Mouse (Mus musculus): ENCODE measurements around the gene Srsf1. TPM values are rescaled to one million over a fixed set of nuclear protein-coding genes. Genes with fewer than 3 reads are reported as not detected.

Srsf1 gene
- 340 and 357 TPM in 2 replicates for polyA plus RNA-seq (2015; fragmentation: Nextera tagmentation; extraction: Ambion mirVana)

DNA sequence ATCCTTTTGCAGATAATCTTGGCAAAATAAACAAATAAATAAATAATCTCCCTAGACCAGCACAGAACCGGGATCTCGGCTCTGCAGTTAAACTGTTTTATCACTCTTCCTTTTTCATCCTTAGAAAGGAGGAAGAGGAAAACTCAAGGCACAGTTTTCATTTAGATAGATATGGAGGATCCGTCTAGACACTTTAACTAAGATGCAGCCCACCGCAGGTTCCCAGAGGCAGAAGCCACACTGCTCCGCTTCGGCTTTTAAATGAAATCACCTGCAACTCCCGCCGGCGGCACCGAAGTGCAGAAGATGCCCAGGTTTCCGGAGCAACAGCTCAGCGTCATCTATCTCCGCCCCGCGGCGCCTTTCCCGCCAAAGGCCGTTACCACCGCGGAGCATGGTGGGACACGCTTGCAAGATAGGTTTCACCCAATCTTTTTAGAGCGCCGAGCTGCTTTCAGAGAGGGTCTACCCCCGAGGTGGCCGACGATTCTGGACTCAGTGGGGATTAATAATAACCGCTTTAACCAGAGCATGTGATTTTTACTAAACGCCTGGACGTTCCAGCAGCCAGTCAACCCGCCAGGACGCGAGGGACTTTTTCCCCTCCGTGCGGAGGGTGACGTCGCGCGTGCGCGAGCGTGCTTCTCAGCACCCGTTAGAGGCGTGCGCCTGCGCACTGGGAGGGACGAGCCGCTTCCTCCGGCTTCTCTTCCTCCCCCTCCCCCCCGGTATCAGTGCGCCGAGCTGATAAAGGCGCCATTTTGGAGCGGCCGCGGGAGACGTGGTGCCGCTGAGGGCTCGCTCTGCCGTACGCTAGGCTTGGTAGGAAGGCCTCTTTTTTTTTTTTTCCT is at the start of gene Srsf1:
TSS of gene Srsf1 (plus strand) at position 430 of the 851 bp plus-strand sequence.
- Histone ChIP-seq H3K4me2 (replicated peaks) (peak within 1 kb of the TSS; percentile 87), H3K36me3 (peaks cover 27% of the 10 kb centered on the region), H3K4me1 (peaks cover 28% of the 10 kb centered on the region), H3K27ac (peak within 1 kb of the TSS; percentile 100), H3K9me3 (no peaks in the 10 kb centered on the region), H3K9ac (peak within 1 kb of the TSS; percentile 100), H3K4me3 (peak within 1 kb of the TSS; percentile 98), H3K27me3 (no peaks in the 10 kb centered on the region)
- ATAC-seq (ENCODE audit: low FRiP score, low read depth): peak; percentile 95
- under 1% methylated on average over 60 of the region's 60 CpGs for WGBS

DNA sequence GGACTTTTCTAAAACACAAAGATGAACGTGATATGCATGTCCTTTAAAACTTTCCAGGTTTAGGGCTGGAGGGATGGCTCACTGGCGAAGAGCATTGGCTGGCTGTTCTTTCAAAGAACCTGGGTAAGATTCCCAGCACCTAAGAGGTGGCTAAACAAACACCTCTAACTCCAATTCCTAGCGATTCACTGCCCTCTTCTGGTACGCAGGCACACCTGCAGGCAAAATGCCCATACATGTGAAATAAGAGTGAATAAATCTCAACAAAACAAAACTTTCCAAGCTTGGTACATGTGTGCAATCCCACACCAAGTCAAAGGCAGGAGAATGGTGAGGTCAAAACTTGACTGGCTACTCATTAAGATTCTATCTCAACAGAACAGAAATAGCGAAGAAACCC is 47.4 kb upstream of the Srsf1 start:
- Histone ChIP-seq H3K27ac (no peak overlapping the region), H3K9me3 (no peaks in the 10 kb centered on the region), H3K27me3 (no peaks in the 10 kb centered on the region), H3K4me3 (no peak overlapping the region), H3K4me2 (replicated peaks) (no peak overlapping the region), H3K36me3 (peaks cover 4% of the 10 kb centered on the region), H3K9ac (no peak overlapping the region), H3K4me1 (no peaks in the 10 kb centered on the region)
- ATAC-seq (ENCODE audit: low FRiP score, low read depth): no peak
- 93% methylated on average over 5 of the region's 5 CpGs for WGBS

DNA sequence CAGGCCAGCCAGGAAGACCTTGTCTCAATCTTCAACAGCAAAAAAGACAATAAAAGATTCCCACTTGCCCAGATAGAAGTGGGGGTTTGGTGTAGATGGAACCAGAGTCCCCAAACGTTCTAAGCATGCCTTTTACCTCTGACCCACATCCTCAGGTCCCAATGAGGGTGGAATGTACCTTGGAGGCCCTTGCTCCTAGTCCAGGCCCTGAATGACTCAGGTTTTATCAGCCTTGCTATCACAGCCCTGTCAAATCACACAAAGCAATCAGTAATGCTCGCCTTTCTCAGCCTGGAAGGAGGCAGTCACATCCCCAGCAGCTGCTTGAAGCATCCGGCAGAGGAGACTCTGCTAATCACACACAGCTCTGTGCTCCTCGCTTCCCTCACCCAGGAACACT is 44.4 kb upstream of the Srsf1 start:
- no peaks in the 10 kb centered on the region for H3K9me3 ChIP-seq
- H3K4me2 ChIP-seq (replicated peaks): no peak overlapping the region
- H3K27me3 ChIP-seq: no peaks in the 10 kb centered on the region
- no peak overlapping the region for H3K9ac ChIP-seq
- peaks cover 4% of the 10 kb centered on the region for H3K36me3 ChIP-seq
- H3K4me1 ChIP-seq: no peaks in the 10 kb centered on the region
- no peak for ATAC-seq (ENCODE audit: low FRiP score, low read depth)
- H3K27ac ChIP-seq: no peak overlapping the region
- 59% methylated on average over 4 of the region's 4 CpGs for WGBS
- H3K4me3 ChIP-seq: no peak overlapping the region

DNA sequence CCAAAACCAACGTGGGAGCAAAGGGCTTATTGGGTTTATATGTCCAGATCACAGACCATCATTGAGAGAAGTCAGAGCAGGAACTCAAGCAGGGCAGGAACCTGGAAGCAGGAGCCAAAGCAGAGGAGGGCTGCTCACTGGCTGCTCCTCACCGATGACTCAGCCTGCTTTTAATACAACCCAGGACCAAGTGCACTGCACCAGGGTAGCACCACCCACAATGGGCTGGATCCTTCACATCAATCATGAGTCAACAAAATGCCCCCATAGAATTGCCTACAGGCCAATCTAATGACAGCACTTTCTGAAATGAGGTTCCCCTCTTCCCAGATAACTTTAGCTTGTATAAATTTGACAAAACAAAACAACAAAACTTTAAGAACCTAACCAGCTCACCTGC is 43.0 kb upstream of the Srsf1 start:
- H3K9ac ChIP-seq: no peak overlapping the region
- no peaks in the 10 kb centered on the region for H3K9me3 ChIP-seq
- H3K27ac ChIP-seq: no peak overlapping the region
- H3K4me1 ChIP-seq: no peaks in the 10 kb centered on the region; the same call in 1 of the 2 replicates
- H3K4me2 ChIP-seq (replicated peaks): no peak overlapping the region
- H3K4me3 ChIP-seq: no peak overlapping the region
- H3K27me3 ChIP-seq: no peaks in the 10 kb centered on the region
- WGBS: 46% methylated on average over 2 of the region's 2 CpGs
- peaks cover 4% of the 10 kb centered on the region for H3K36me3 ChIP-seq
- no peak for ATAC-seq (ENCODE audit: low FRiP score, low read depth)

- Histone ChIP-seq H3K9me3 (no peaks in the 10 kb centered on the region), H3K27ac (no peak overlapping the region), H3K4me3 (no peak overlapping the region), H3K4me2 (replicated peaks) (no peak overlapping the region), H3K9ac (no peak overlapping the region), H3K27me3 (peaks cover 8% of the 10 kb centered on the region; the same call in 1 of the 2 replicates), H3K4me1 (peaks cover 16% of the 10 kb centered on the region), H3K36me3 (no peaks in the 10 kb centered on the region)
- ATAC-seq (ENCODE audit: low FRiP score, low read depth): no peak
- WGBS: 42% methylated on average over 1 of the region's 1 CpGs
Measured at GRCm38 (mm10) chr11:88008641-88009040, 38.5 kb upstream of the Srsf1 start.

DNA sequence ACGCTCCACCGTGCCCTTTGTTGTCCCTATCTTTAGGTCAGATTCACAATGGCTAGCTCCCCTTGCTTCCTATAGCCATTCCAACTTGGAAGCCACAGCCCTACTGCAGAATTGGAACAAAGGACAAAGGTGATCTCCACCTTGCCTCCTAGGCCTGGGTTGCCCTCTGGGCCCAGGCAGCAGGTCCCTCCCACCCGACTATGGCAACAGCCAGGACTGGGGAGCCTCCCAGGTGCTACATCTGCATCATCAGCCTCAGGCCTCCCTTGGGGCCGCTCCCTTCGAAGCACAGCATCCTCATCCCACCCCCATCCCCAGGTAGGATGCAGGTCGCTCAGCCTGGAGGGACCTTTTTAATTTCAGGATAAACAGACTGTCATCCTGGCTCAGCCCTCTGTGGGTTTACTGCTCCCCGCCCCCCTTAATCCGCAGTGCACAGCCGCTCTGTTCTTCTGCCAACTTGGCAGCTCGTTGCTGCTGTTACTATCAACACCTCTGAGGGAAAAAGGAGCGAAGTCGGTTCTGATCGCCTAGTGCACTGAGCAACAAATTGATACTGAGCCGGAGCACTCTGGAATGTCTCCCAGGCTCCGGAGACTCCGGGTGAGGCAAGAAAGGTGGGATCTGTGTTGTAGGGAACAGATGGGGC is 37.5 kb upstream of the Srsf1 start:
- peak; percentile 36; the same call in 1 of the 2 replicates for ATAC-seq (ENCODE audit: low FRiP score, low read depth)
- Histone ChIP-seq H3K36me3 (no peaks in the 10 kb centered on the region), H3K4me1 (peaks cover 16% of the 10 kb centered on the region), H3K27me3 (peaks cover 8% of the 10 kb centered on the region; the same call in 1 of the 2 replicates), H3K9me3 (no peaks in the 10 kb centered on the region), H3K27ac (no peak overlapping the region), H3K4me2 (replicated peaks) (peak overlapping the region; percentile 48), H3K9ac (peak overlapping the region; percentile 55; the same call in 1 of the 2 replicates), H3K4me3 (no peak overlapping the region; the same call in 1 of the 2 replicates)
- 16% methylated on average over 16 of the region's 16 CpGs for WGBS

- no peak for ATAC-seq (ENCODE audit: low FRiP score, low read depth)
- 67% methylated on average over 11 of the region's 11 CpGs for WGBS
- no peaks in the 10 kb centered on the region for H3K36me3 ChIP-seq
- no peak overlapping the region for H3K27ac ChIP-seq
- peaks cover 16% of the 10 kb centered on the region for H3K4me1 ChIP-seq
- H3K9ac ChIP-seq: no peak overlapping the region
- no peak overlapping the region for H3K4me3 ChIP-seq
- no peaks in the 10 kb centered on the region for H3K9me3 ChIP-seq
- H3K4me2 ChIP-seq (replicated peaks): no peak overlapping the region
- peaks cover 8% of the 10 kb centered on the region; the same call in 1 of the 2 replicates for H3K27me3 ChIP-seq
Measured at GRCm38 (mm10) chr11:88011208-88011913, 35.8 kb upstream of the Srsf1 start.

DNA sequence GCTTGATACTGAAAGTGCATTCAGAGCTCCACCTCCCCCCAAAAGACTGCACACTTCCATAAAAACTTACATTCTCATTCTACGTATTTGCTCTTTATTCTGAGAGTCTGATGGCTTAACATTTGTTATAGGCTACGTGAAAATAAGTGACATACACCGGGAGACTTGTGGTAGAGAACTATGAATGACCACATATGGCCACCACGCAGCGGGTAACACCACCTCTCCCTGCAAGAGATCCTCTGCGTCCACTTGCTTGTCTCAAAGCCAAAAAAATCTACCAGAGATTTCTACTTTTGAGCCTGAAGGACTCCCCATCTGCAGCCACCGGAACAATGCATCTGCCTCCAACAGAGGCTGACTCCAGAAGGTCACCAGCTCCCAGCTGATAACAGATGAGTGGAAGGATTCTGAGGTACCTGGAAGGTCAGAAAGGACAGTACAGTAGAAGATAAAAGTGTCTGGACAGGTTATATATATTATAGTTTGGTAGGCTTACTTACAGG is 35.2 kb upstream of the Srsf1 start:
- Histone ChIP-seq H3K4me1 (peaks cover 16% of the 10 kb centered on the region), H3K27ac (no peak overlapping the region), H3K9ac (no peak overlapping the region), H3K27me3 (peaks cover 8% of the 10 kb centered on the region; the same call in 1 of the 2 replicates), H3K36me3 (no peaks in the 10 kb centered on the region), H3K9me3 (no peaks in the 10 kb centered on the region), H3K4me2 (replicated peaks) (no peak overlapping the region), H3K4me3 (no peak overlapping the region)
- 85% methylated on average over 7 of the region's 7 CpGs for WGBS
- ATAC-seq (ENCODE audit: low FRiP score, low read depth): no peak

GRCm38 (mm10) chr11:88012621-88013244 is 34.4 kb upstream of the Srsf1 start:
- Histone ChIP-seq H3K4me1 (peaks cover 16% of the 10 kb centered on the region), H3K4me3 (no peak overlapping the region), H3K4me2 (replicated peaks) (no peak overlapping the region), H3K27ac (no peak overlapping the region), H3K9me3 (no peaks in the 10 kb centered on the region), H3K27me3 (peaks cover 8% of the 10 kb centered on the region; the same call in 1 of the 2 replicates), H3K9ac (no peak overlapping the region), H3K36me3 (no peaks in the 10 kb centered on the region)
- ATAC-seq (ENCODE audit: low FRiP score, low read depth): no peak
- 88% methylated on average over 11 of the region's 11 CpGs for WGBS

- H3K9ac ChIP-seq: no peak overlapping the region
- peaks cover 8% of the 10 kb centered on the region; the same call in 1 of the 2 replicates for H3K27me3 ChIP-seq
- 87% methylated on average over 10 of the region's 10 CpGs for WGBS
Measured at GRCm38 (mm10) chr11:88013632-88014031, 33.5 kb upstream of the Srsf1 start.

GRCm38 (mm10) chr11:88015161-88015560 is 32.0 kb upstream of the Srsf1 start:
- WGBS: 88% methylated on average over 11 of the region's 11 CpGs
- Histone ChIP-seq H3K9ac (no peak overlapping the region), H3K4me2 (replicated peaks) (no peak overlapping the region), H3K9me3 (no peaks in the 10 kb centered on the region), H3K36me3 (no peaks in the 10 kb centered on the region), H3K27ac (no peak overlapping the region), H3K4me1 (peaks cover 8% of the 10 kb centered on the region), H3K27me3 (0 out of 2 replicates have a peak, but pooled peaks cover 3% of the 10 kb centered on the region), H3K4me3 (no peak overlapping the region)
- no peak for ATAC-seq (ENCODE audit: low FRiP score, low read depth)

More at GRCm38 (mm10) chr11:88013632-88014031, 33.5 kb upstream of the Srsf1 start:
- no peaks in the 10 kb centered on the region for H3K36me3 ChIP-seq
- H3K27ac ChIP-seq: no peak overlapping the region
- H3K4me1 ChIP-seq: peaks cover 16% of the 10 kb centered on the region
- no peak for ATAC-seq (ENCODE audit: low FRiP score, low read depth)
- no peaks in the 10 kb centered on the region for H3K9me3 ChIP-seq
- no peak overlapping the region for H3K4me2 ChIP-seq (replicated peaks)
- H3K4me3 ChIP-seq: no peak overlapping the region

Measured in limb, embryonic 13.5 days (tissue).